Mouse (Mus musculus) liver, adult 2 months (tissue): ENCODE results near the gene Pde8a. TPM values are rescaled to one million over a fixed set of nuclear protein-coding genes. Genes with fewer than 3 reads are reported as not detected.

Experiments
- DNase-seq: peaks from one replicate; pipeline ENCODE4 v3.0.0-alpha.2; 2011; ENCODE audit warnings: low read depth, low spot score; ENCODE audit errors: extremely low read depth
- H3K27ac ChIP-seq: fragments of 200-500 bp; replicated peaks from 2 replicates; pipeline ENCODE4 v1.5.1; 2012; ENCODE audit warnings: low read depth, mild to moderate bottlenecking, control low read depth, inconsistent platforms, low read length; ENCODE audit not compliant: insufficient read depth
- H3K27me3 ChIP-seq: fragments of 200-500 bp; 2 replicates; pipeline ENCODE4 v1.6.1; 2012; ENCODE audit warnings: mild to moderate bottlenecking, moderate library complexity, low read length, inconsistent platforms; ENCODE audit not compliant: control insufficient read depth, insufficient read depth
- H3K36me3 ChIP-seq: fragments of 200-500 bp; 2 replicates; pipeline ENCODE4 v1.6.1; 2012; ENCODE audit warnings: low read length, inconsistent platforms; ENCODE audit not compliant: control insufficient read depth, insufficient read depth
- H3K4me1 ChIP-seq: fragments of 200-500 bp; 2 replicates; pipeline ENCODE4 v1.6.1; 2011; ENCODE audit warnings: low read length; ENCODE audit not compliant: control insufficient read depth, insufficient read depth
- H3K4me3 ChIP-seq: fragments of 200-500 bp; 2 replicates; pipeline ENCODE4 v1.5.1; 2011; ENCODE audit warnings: low read depth, mild to moderate bottlenecking, control low read depth, low read length, moderate library complexity; ENCODE audit not compliant: insufficient read depth
- H3K79me2 ChIP-seq: fragments of 200-500 bp; 2 replicates; pipeline ENCODE4 v1.6.1; 2012; ENCODE audit warnings: inconsistent platforms, mild to moderate bottlenecking, low read length, moderate library complexity; ENCODE audit not compliant: control insufficient read depth, insufficient read depth
- H3K9ac ChIP-seq: fragments of 200-500 bp; 2 replicates; pipeline ENCODE4 v1.6.1; 2012; ENCODE audit warnings: low read depth, mild to moderate bottlenecking, control low read depth, inconsistent platforms, low read length
- CTCF ChIP-seq: fragments of 200-500 bp; IDR thresholded peaks from 2 replicates; pipeline ENCODE4 v1.5.1; 2011; ENCODE audit warnings: low read depth, low read length, control low read depth
- POLR2A ChIP-seq: fragments of 200-500 bp; IDR thresholded peaks from 2 replicates; pipeline ENCODE4 v1.6.1; 2011; ENCODE audit warnings: low read length, control low read depth; ENCODE audit not compliant: insufficient read depth; ENCODE audit errors: extremely low read depth
- WGBS: fragments of 180-500 bp; shearing (Covaris S2); methylation state at CpG from one replicate; pipeline ENCODE4 v1.1.7; 2018; 5-methylcytosine and 5-hydroxymethylcytosine counted together
- polyA plus RNA-seq: library from polyadenylated mRNA; depleted of rRNA; stranded (reverse); fragments of >200 nt; gene quantifications from 2 replicates; pipeline ENCODE4 v1.2.3, GENCODE M21; 2012
- total RNA-seq: library from RNA; depleted of rRNA; stranded (reverse); fragments of >200 nt; gene quantifications from 2 replicates; pipeline ENCODE4 v1.2.3, GENCODE M21; 2014

Pde8a gene
- total and polyA plus RNA-seq, 2 experiments = 13.3 to 13.5 TPM

- H3K4me3 ChIP-seq = no peak overlapping the region
- no peaks in the 10 kb centered on the region for H3K4me1 ChIP-seq
- no peak overlapping the region for H3K9ac ChIP-seq
- no peaks in the 10 kb centered on the region for H3K27me3 ChIP-seq
- H3K36me3 ChIP-seq = peaks cover 6% of the 10 kb centered on the region; the same call in 1 of the 2 replicates
- DNase-seq = peak; percentile 75
- TF ChIP-seq CTCF = peak; percentile 67
- TF ChIP-seq POLR2A = no peak
- no peaks in the 10 kb centered on the region; the same call in 1 of the 2 replicates for H3K79me2 ChIP-seq
- WGBS = 53% methylated on average over 8 of the region's 8 CpGs
- no peak overlapping the region for H3K27ac ChIP-seq
Measured at GRCm38 (mm10) chr7:81286946-81287345, 73.5 kb downstream of the Pde8a start.

GRCm38 (mm10) chr7:81295169-81295568, 81.8 kb downstream of the Pde8a start:
- H3K27me3 ChIP-seq = no peaks in the 10 kb centered on the region
- H3K79me2 ChIP-seq = no peaks in the 10 kb centered on the region; the same call in 1 of the 2 replicates
- H3K9ac ChIP-seq = no peak overlapping the region
- H3K4me1 ChIP-seq = no peaks in the 10 kb centered on the region
- peaks cover 11% of the 10 kb centered on the region; the same call in 1 of the 2 replicates for H3K36me3 ChIP-seq
- no peak overlapping the region for H3K27ac ChIP-seq
- H3K4me3 ChIP-seq = no peak overlapping the region
- TF ChIP-seq CTCF = no peak
- no peak for TF ChIP-seq POLR2A
- no peak for DNase-seq
- WGBS = 92% methylated on average over 2 of the region's 2 CpGs

- no peaks in the 10 kb centered on the region for H3K27me3 ChIP-seq
- H3K36me3 ChIP-seq = peaks cover 9% of the 10 kb centered on the region; the same call in 1 of the 2 replicates
- peak; percentile 22 for DNase-seq
- no peak overlapping the region for H3K27ac ChIP-seq
- no peaks in the 10 kb centered on the region for H3K79me2 ChIP-seq
- no peak overlapping the region for H3K4me3 ChIP-seq
- TF ChIP-seq CTCF (no peak), POLR2A (no peak)
- no peaks in the 10 kb centered on the region for H3K4me1 ChIP-seq
- 56% methylated on average over 6 of the region's 6 CpGs for WGBS
- no peak overlapping the region for H3K9ac ChIP-seq
Measured at GRCm38 (mm10) chr7:81298206-81298605, 84.8 kb downstream of the Pde8a start.

- DNase-seq = no peak
- Histone ChIP-seq H3K79me2 (no peaks in the 10 kb centered on the region), H3K27me3 (no peaks in the 10 kb centered on the region), H3K4me1 (no peaks in the 10 kb centered on the region), H3K4me3 (no peak overlapping the region), H3K9ac (no peak overlapping the region), H3K36me3 (peaks cover 8% of the 10 kb centered on the region; the same call in 1 of the 2 replicates), H3K27ac (no peak overlapping the region)
- TF ChIP-seq CTCF = no peak
- no peak for TF ChIP-seq POLR2A
- WGBS = 95% methylated on average over 7 of the region's 7 CpGs
Measured at GRCm38 (mm10) chr7:81301323-81301722, 87.9 kb downstream of the Pde8a start.

- Histone ChIP-seq H3K4me1 (no peaks in the 10 kb centered on the region), H3K4me3 (no peak overlapping the region), H3K27me3 (no peaks in the 10 kb centered on the region), H3K79me2 (no peaks in the 10 kb centered on the region), H3K36me3 (peaks cover 8% of the 10 kb centered on the region; the same call in 1 of the 2 replicates), H3K27ac (no peak overlapping the region), H3K9ac (no peak overlapping the region)
- DNase-seq = peak; percentile 57
- TF ChIP-seq CTCF (peak; percentile 74), POLR2A (no peak)
- WGBS = 21% methylated on average over 2 of the region's 2 CpGs
Measured at GRCm38 (mm10) chr7:81303682-81304081, 90.3 kb downstream of the Pde8a start.

GRCm38 (mm10) chr7:81304100-81304499, 90.7 kb downstream of the Pde8a start:
- Histone ChIP-seq H3K27me3 (no peaks in the 10 kb centered on the region), H3K27ac (no peak overlapping the region), H3K36me3 (peaks cover 8% of the 10 kb centered on the region; the same call in 1 of the 2 replicates), H3K9ac (no peak overlapping the region), H3K4me1 (no peaks in the 10 kb centered on the region), H3K4me3 (no peak overlapping the region), H3K79me2 (no peaks in the 10 kb centered on the region)
- TF ChIP-seq POLR2A = no peak
- TF ChIP-seq CTCF = no peak; the same call in 1 of the 2 replicates
- no peak for DNase-seq
- 70% methylated on average over 5 of the region's 5 CpGs for WGBS
